Mouse (Mus musculus) mouse embryonic stem cell (cell line): ENCODE measurements around the gene Tacr1.
"Not testable (repeated sequence)": the region's sequence is repeated elsewhere in the genome, so short reads cannot be mapped to it uniquely, and the experiment has no call there.

Source experiments
- in situ Hi-C, 2 experiments: fragments of 300-500 bp; cut with MboI; formaldehyde crosslinking; loops; 1 replicate in 1 of 2; 3 replicates in 1 of 2; pipeline ENCODE4 v1.14.3; 2019 to 2020; ENCODE audit warnings: low sequenced_read_pairs in 2 of 2, low pct_unique_long_range_greater_than_20kb in 1 of 2, mixed read lengths in 1 of 2; ENCODE audit not compliant: unreplicated experiment in 1 of 2

Tacr1 gene

GRCm38 (mm10) chr6:82401595-82402451 lies at the start of gene Tacr1:
Gene Tacr1 (plus strand): TSS chr6:82402334.
- in situ Hi-C loops, result no loop called here

GRCm38 (mm10) chr6:82376144-82376543 lies 26.0 kb upstream of the Tacr1 start:
- in situ Hi-C loops, result loop anchor here (10.0 to 25.0 kb wide), 2 partner anchors 264 to 391 kb away; no protein-coding TSS in a partner anchor

GRCm38 (mm10) chr6:82383556-82383955 lies 18.6 kb upstream of the Tacr1 start:
- in situ Hi-C loops, result loop anchor here (10.0 to 25.0 kb wide), 2 partner anchors 271 to 399 kb away; no protein-coding TSS in a partner anchor

GRCm38 (mm10) chr6:82402501-82403495 lies 664 bp downstream of the Tacr1 start:
- in situ Hi-C loops, result no loop called here

- in situ Hi-C loops, result no loop called here
Observed at GRCm38 (mm10) chr6:82418367-82418766, 16.2 kb downstream of the Tacr1 start.

- in situ Hi-C loops, result no loop called here
Observed at GRCm38 (mm10) chr6:82420222-82420621, 18.1 kb downstream of the Tacr1 start.

- in situ Hi-C loops, result no loop called here
Observed at GRCm38 (mm10) chr6:82428890-82429289, 26.8 kb downstream of the Tacr1 start.

GRCm38 (mm10) chr6:82429766-82430165 lies 27.6 kb downstream of the Tacr1 start:
- in situ Hi-C loops, result no loop called here

GRCm38 (mm10) chr6:82437174-82437573 lies 35.0 kb downstream of the Tacr1 start:
- in situ Hi-C loops, result no loop called here

GRCm38 (mm10) chr6:82452206-82453095 lies 50.3 kb downstream of the Tacr1 start:
- in situ Hi-C loops, result not testable (repeated sequence)

GRCm38 (mm10) chr6:82455245-82455644 lies 53.1 kb downstream of the Tacr1 start:
- in situ Hi-C loops, result no loop called here

- in situ Hi-C loops, result no loop called here
Observed at GRCm38 (mm10) chr6:82457163-82457763, 55.1 kb downstream of the Tacr1 start.

GRCm38 (mm10) chr6:82458762-82459389 lies 56.7 kb downstream of the Tacr1 start:
- in situ Hi-C loops, result no loop called here

GRCm38 (mm10) chr6:82463171-82463570 lies 61.0 kb downstream of the Tacr1 start:
- in situ Hi-C loops, result no loop called here

GRCm38 (mm10) chr6:82474477-82474876 lies 72.3 kb downstream of the Tacr1 start:
- in situ Hi-C loops, result no loop called here

- in situ Hi-C loops, result no loop called here
Observed at GRCm38 (mm10) chr6:82483842-82484241, 81.7 kb downstream of the Tacr1 start.

- in situ Hi-C loops, result no loop called here
Observed at GRCm38 (mm10) chr6:82494481-82494880, 92.3 kb downstream of the Tacr1 start.
